Mouse (Mus musculus): Measurements from ENCODE around the gene Stard8. TPM values are rescaled to one million over a fixed set of nuclear protein-coding genes. Genes with fewer than 3 reads are reported as not detected.

Stard8 gene
- polyA plus RNA-seq, 1 experiment from 2014 or later, result 11.6 TPM

DNA sequence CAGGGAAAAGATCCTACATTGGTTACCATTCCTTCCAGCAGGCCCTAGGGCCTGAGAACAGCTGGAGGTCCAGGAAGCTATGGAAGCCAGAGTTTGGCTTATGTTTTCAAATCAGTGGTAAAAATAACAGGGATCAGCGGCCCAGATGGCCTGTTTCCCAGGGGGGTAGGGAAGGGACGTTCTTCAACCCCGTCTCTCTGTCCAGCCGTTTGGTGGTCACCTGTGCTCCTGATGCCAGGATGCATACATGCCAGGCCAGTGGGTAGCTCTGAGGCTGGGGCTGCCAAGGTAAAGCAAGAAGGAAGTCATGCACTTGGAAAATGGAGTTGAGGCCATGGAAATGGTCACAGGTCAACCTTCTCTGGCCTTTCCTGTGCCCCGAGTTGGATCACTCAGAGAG is 7.5 kb downstream of the Stard8 start:
- Histone ChIP-seq H3K4me3 (ENCODE audit: low read depth, low read length) (no peak overlapping the region), H3K4me2 (ENCODE audit: low read depth) (no peak overlapping the region), H3K9me3 (ENCODE audit: control insufficient read depth, low read length) (no peaks in the 10 kb centered on the region), H3K4me1 (ENCODE audit: control insufficient read depth, insufficient read depth, low read length) (no peaks in the 10 kb centered on the region), H3K36me3 (ENCODE audit: control insufficient read depth, insufficient read depth, low read length) (no peaks in the 10 kb centered on the region), H3K9ac (ENCODE audit: low read length) (no peak overlapping the region), H3K27me3 (ENCODE audit: control insufficient read depth, insufficient read depth, low read length) (no peaks in the 10 kb centered on the region), H3K27ac (ENCODE audit: low read depth, low read length) (no peak overlapping the region)
- 75% methylated on average over 5 of the region's 5 CpGs for WGBS
- ATAC-seq (ENCODE audit: insufficient read depth, low FRiP score, low TSS enrichment) (no peak), DNase-seq (ENCODE audit: low spot score) (no peak)

GRCm38 (mm10) chrX:99011281-99011680 is 8.2 kb downstream of the Stard8 start:
- Histone ChIP-seq H3K36me3 (ENCODE audit: control insufficient read depth, insufficient read depth, low read length) (no peaks in the 10 kb centered on the region), H3K27ac (ENCODE audit: low read depth, low read length) (no peak overlapping the region), H3K4me3 (ENCODE audit: low read depth, low read length) (no peak overlapping the region), H3K9me3 (ENCODE audit: control insufficient read depth, low read length) (no peaks in the 10 kb centered on the region), H3K4me2 (ENCODE audit: low read depth) (no peak overlapping the region), H3K4me1 (ENCODE audit: control insufficient read depth, insufficient read depth, low read length) (no peaks in the 10 kb centered on the region), H3K9ac (ENCODE audit: low read length) (no peak overlapping the region), H3K27me3 (ENCODE audit: control insufficient read depth, insufficient read depth, low read length) (no peaks in the 10 kb centered on the region)
- no peak for DNase-seq (ENCODE audit: low spot score)
- WGBS, result 84% methylated on average over 3 of the region's 3 CpGs
- ATAC-seq (ENCODE audit: insufficient read depth, low FRiP score, low TSS enrichment), result no peak

GRCm38 (mm10) chrX:99012486-99012885 is 9.4 kb downstream of the Stard8 start:
- Histone ChIP-seq H3K9ac (ENCODE audit: low read length) (no peak overlapping the region), H3K9me3 (ENCODE audit: control insufficient read depth, low read length) (no peaks in the 10 kb centered on the region), H3K27me3 (ENCODE audit: control insufficient read depth, insufficient read depth, low read length) (no peaks in the 10 kb centered on the region), H3K4me3 (ENCODE audit: low read depth, low read length) (no peak overlapping the region), H3K4me1 (ENCODE audit: control insufficient read depth, insufficient read depth, low read length) (no peaks in the 10 kb centered on the region), H3K4me2 (ENCODE audit: low read depth) (no peak overlapping the region), H3K36me3 (ENCODE audit: control insufficient read depth, insufficient read depth, low read length) (no peaks in the 10 kb centered on the region), H3K27ac (ENCODE audit: low read depth, low read length) (no peak overlapping the region)
- ATAC-seq (ENCODE audit: insufficient read depth, low FRiP score, low TSS enrichment) (no peak), DNase-seq (ENCODE audit: low spot score) (no peak)
- 86% methylated on average over 3 of the region's 3 CpGs for WGBS

DNA sequence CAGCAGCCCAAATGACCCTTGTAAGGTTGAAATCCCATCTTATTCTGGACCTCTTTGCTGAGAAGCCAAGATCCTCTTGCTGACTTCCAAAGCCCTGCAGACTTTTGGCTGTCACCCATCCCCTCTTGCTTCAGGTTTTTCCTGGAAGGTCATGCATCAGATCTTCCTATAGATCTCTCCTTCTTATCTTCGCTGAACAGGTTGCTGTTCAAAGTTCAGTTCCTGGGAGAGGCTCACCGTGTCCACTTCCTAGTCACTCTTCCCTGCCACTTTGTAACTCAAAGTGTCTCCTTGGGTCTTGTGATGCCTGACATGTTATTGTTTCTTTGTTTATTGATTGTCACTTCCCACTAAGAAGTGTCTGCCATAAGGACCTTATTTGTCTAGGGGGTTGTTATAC is 12.7 kb downstream of the Stard8 start:
- H3K9me3 ChIP-seq (ENCODE audit: control insufficient read depth, low read length), result no peaks in the 10 kb centered on the region
- H3K27ac ChIP-seq (ENCODE audit: low read depth, low read length), result no peak overlapping the region
- H3K27me3 ChIP-seq (ENCODE audit: control insufficient read depth, insufficient read depth, low read length), result peaks cover 3% of the 10 kb centered on the region; the same call in 1 of the 2 replicates
- no peaks in the 10 kb centered on the region for H3K36me3 ChIP-seq (ENCODE audit: control insufficient read depth, insufficient read depth, low read length)
- WGBS, result 89% methylated on average over 2 of the region's 2 CpGs
- H3K9ac ChIP-seq (ENCODE audit: low read length), result no peak overlapping the region
- H3K4me1 ChIP-seq (ENCODE audit: control insufficient read depth, insufficient read depth, low read length), result no peaks in the 10 kb centered on the region
- DNase-seq (ENCODE audit: low spot score) (no peak), ATAC-seq (ENCODE audit: insufficient read depth, low FRiP score, low TSS enrichment) (no peak)
- H3K4me3 ChIP-seq (ENCODE audit: low read depth, low read length), result no peak overlapping the region
- no peak overlapping the region for H3K4me2 ChIP-seq (ENCODE audit: low read depth)

GRCm38 (mm10) chrX:99016987-99017386 is 13.9 kb downstream of the Stard8 start:
- Histone ChIP-seq H3K4me2 (ENCODE audit: low read depth) (no peak overlapping the region), H3K4me1 (ENCODE audit: control insufficient read depth, insufficient read depth, low read length) (no peaks in the 10 kb centered on the region), H3K4me3 (ENCODE audit: low read depth, low read length) (no peak overlapping the region), H3K27me3 (ENCODE audit: control insufficient read depth, insufficient read depth, low read length) (peaks cover 3% of the 10 kb centered on the region; the same call in 1 of the 2 replicates), H3K27ac (ENCODE audit: low read depth, low read length) (no peak overlapping the region), H3K9ac (ENCODE audit: low read length) (no peak overlapping the region), H3K9me3 (ENCODE audit: control insufficient read depth, low read length) (no peaks in the 10 kb centered on the region), H3K36me3 (ENCODE audit: control insufficient read depth, insufficient read depth, low read length) (no peaks in the 10 kb centered on the region)
- ATAC-seq (ENCODE audit: insufficient read depth, low FRiP score, low TSS enrichment), result no peak
- 75% methylated on average over 8 of the region's 8 CpGs for WGBS
- DNase-seq (ENCODE audit: low spot score), result no peak

GRCm38 (mm10) chrX:99017874-99018273 is 14.8 kb downstream of the Stard8 start:
- Histone ChIP-seq H3K36me3 (ENCODE audit: control insufficient read depth, insufficient read depth, low read length) (no peaks in the 10 kb centered on the region), H3K4me1 (ENCODE audit: control insufficient read depth, insufficient read depth, low read length) (no peaks in the 10 kb centered on the region), H3K4me3 (ENCODE audit: low read depth, low read length) (no peak overlapping the region), H3K27me3 (ENCODE audit: control insufficient read depth, insufficient read depth, low read length) (peaks cover 3% of the 10 kb centered on the region; the same call in 1 of the 2 replicates), H3K9me3 (ENCODE audit: control insufficient read depth, low read length) (no peaks in the 10 kb centered on the region), H3K4me2 (ENCODE audit: low read depth) (no peak overlapping the region), H3K9ac (ENCODE audit: low read length) (no peak overlapping the region), H3K27ac (ENCODE audit: low read depth, low read length) (no peak overlapping the region)
- DNase-seq (ENCODE audit: low spot score) (no peak), ATAC-seq (ENCODE audit: insufficient read depth, low FRiP score, low TSS enrichment) (no peak)
- WGBS, result 86% methylated on average over 6 of the region's 6 CpGs

- 86% methylated on average over 4 of the region's 4 CpGs for WGBS
Measured at GRCm38 (mm10) chrX:99019303-99019702, 16.3 kb downstream of the Stard8 start.

GRCm38 (mm10) chrX:99020215-99020614 is 17.2 kb downstream of the Stard8 start:
- Histone ChIP-seq H3K4me3 (ENCODE audit: low read depth, low read length) (no peak overlapping the region), H3K27me3 (ENCODE audit: control insufficient read depth, insufficient read depth, low read length) (peaks cover 3% of the 10 kb centered on the region), H3K27ac (ENCODE audit: low read depth, low read length) (no peak overlapping the region), H3K4me2 (ENCODE audit: low read depth) (no peak overlapping the region), H3K4me1 (ENCODE audit: control insufficient read depth, insufficient read depth, low read length) (no peaks in the 10 kb centered on the region), H3K36me3 (ENCODE audit: control insufficient read depth, insufficient read depth, low read length) (no peaks in the 10 kb centered on the region), H3K9me3 (ENCODE audit: control insufficient read depth, low read length) (no peaks in the 10 kb centered on the region), H3K9ac (ENCODE audit: low read length) (no peak overlapping the region)
- peak; percentile 24 for DNase-seq (ENCODE audit: low spot score)
- WGBS, result 27% methylated on average over 4 of the region's 4 CpGs
- peak; percentile 50; the same call in 1 of the 2 replicates for ATAC-seq (ENCODE audit: insufficient read depth, low FRiP score, low TSS enrichment)

More at GRCm38 (mm10) chrX:99019303-99019702, 16.3 kb downstream of the Stard8 start:
- Histone ChIP-seq H3K9ac (ENCODE audit: low read length) (no peak overlapping the region), H3K4me3 (ENCODE audit: low read depth, low read length) (no peak overlapping the region), H3K36me3 (ENCODE audit: control insufficient read depth, insufficient read depth, low read length) (no peaks in the 10 kb centered on the region), H3K4me1 (ENCODE audit: control insufficient read depth, insufficient read depth, low read length) (no peaks in the 10 kb centered on the region), H3K27ac (ENCODE audit: low read depth, low read length) (no peak overlapping the region), H3K27me3 (ENCODE audit: control insufficient read depth, insufficient read depth, low read length) (peaks cover 3% of the 10 kb centered on the region; the same call in 1 of the 2 replicates), H3K9me3 (ENCODE audit: control insufficient read depth, low read length) (no peaks in the 10 kb centered on the region), H3K4me2 (ENCODE audit: low read depth) (no peak overlapping the region)
- ATAC-seq (ENCODE audit: insufficient read depth, low FRiP score, low TSS enrichment), result no peak
- DNase-seq (ENCODE audit: low spot score), result no peak

GRCm38 (mm10) chrX:99021593-99021992 is 18.5 kb downstream of the Stard8 start:
- Histone ChIP-seq H3K4me1 (ENCODE audit: control insufficient read depth, insufficient read depth, low read length) (no peaks in the 10 kb centered on the region), H3K27me3 (ENCODE audit: control insufficient read depth, insufficient read depth, low read length) (peaks cover 3% of the 10 kb centered on the region), H3K9ac (ENCODE audit: low read length) (no peak overlapping the region), H3K36me3 (ENCODE audit: control insufficient read depth, insufficient read depth, low read length) (no peaks in the 10 kb centered on the region), H3K27ac (ENCODE audit: low read depth, low read length) (no peak overlapping the region), H3K9me3 (ENCODE audit: control insufficient read depth, low read length) (no peaks in the 10 kb centered on the region), H3K4me2 (ENCODE audit: low read depth) (no peak overlapping the region), H3K4me3 (ENCODE audit: low read depth, low read length) (no peak overlapping the region)
- DNase-seq (ENCODE audit: low spot score) (no peak), ATAC-seq (ENCODE audit: insufficient read depth, low FRiP score, low TSS enrichment) (no peak)
- 54% methylated on average over 2 of the region's 2 CpGs for WGBS

Data from neural tube, embryonic 11.5 days (tissue).